Mouse (Mus musculus): ENCODE data around the gene E2f6. TPM values are rescaled to one million over a fixed set of nuclear protein-coding genes. Genes with fewer than 3 reads are reported as not detected.

The E2f6 gene
- polyA plus RNA-seq, 1 experiment = 30.8 TPM

DNA sequence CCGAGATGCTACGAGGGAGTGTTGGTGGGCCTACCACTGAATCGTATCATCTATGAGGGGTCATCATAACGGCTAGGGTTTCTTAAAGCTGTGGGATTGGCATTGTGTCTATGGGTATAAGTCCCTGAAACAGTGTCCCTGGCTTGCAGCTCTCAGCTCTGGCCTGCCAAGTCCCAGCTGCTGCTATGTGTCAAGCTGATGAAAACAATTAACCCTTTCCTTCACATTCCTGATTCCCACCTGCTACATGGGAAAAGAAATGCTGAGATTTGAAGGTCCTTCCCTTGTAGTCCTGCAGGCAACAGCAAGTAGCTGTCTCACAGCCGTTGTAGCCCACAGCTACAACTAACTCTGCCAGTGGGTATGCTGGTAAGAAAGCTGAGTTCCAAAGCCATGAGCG is 75.6 kb downstream of the E2f6 start:
- no peak overlapping the region for H3K4me3 ChIP-seq (ENCODE audit: insufficient read depth, low read depth, low read length)

More for the DNA sequence above, 75.6 kb downstream of the E2f6 start:
- no peaks in the 10 kb centered on the region; the same call in 1 of the 2 replicates for H3K4me1 ChIP-seq (ENCODE audit: control insufficient read depth, insufficient read depth, insufficient read length, low read length)
- H3K27ac ChIP-seq (replicated peaks; ENCODE audit: low read depth, low read length) = no peak overlapping the region

Other genes with a start within 250 kb of the E2f6 start
- 258 and 314 TPM in 2 replicates for gene Lpin1, start 200.0 kb upstream of the E2f6 start, polyA plus RNA-seq (2012; ENCODE audit: insufficient read depth, insufficient read length, missing spikeins)
- gene Ntsr2, start 157.6 kb upstream of the E2f6 start, polyA plus RNA-seq (2012; ENCODE audit: insufficient read depth, insufficient read length, missing spikeins) = 1.3 and 1.9 TPM in 2 replicates
- gene Greb1, start 10.1 kb upstream of the E2f6 start, polyA plus RNA-seq (2012; ENCODE audit: insufficient read depth, insufficient read length, missing spikeins) = not detected in 2 replicates
- 31.0 and 33.4 TPM in 2 replicates for gene Rock2, start 83.9 kb downstream of the E2f6 start, polyA plus RNA-seq (2012; ENCODE audit: insufficient read depth, insufficient read length, missing spikeins)
- gene Pqlc3, start 189.4 kb downstream of the E2f6 start, polyA plus RNA-seq (2012; ENCODE audit: insufficient read depth, insufficient read length, missing spikeins) = 48.8 and 52.4 TPM in 2 replicates
- gene 2410004P03Rik, start 200.8 kb downstream of the E2f6 start, polyA plus RNA-seq (2012; ENCODE audit: insufficient read depth, insufficient read length, missing spikeins) = not detected in 2 replicates

All from brown adipose tissue, adult 24 weeks (tissue).